Mouse (Mus musculus) stomach, embryonic 16.5 days (tissue): ENCODE measurements around the gene Tmem259. TPM values are rescaled to one million over a fixed set of nuclear protein-coding genes. Genes with fewer than 3 reads are reported as not detected.

Experiments
- ATAC-seq: fragments of 200-750 bp; cut with Nextera tagmentation; 2 replicates; pipeline ENCODE4 v1.8.0; 2017; ENCODE audit warnings: moderate number of reproducible peaks, moderate TSS enrichment; ENCODE audit not compliant: insufficient read depth, low FRiP score
- H3K27ac ChIP-seq: fragments of 300-500 bp; sonication (generic); 2 replicates; pipeline ENCODE4 v1.5.1; 2014; ENCODE audit warnings: low read length
- H3K27me3 ChIP-seq: fragments of 300-500 bp; sonication (generic); 2 replicates; pipeline ENCODE4 v1.6.1; 2014; ENCODE audit warnings: low read length, control low read depth, mixed read lengths; ENCODE audit not compliant: control insufficient read depth, insufficient read depth
- H3K36me3 ChIP-seq: fragments of 300-500 bp; sonication (generic); 2 replicates; pipeline ENCODE4 v1.6.1; 2014; ENCODE audit warnings: low read length; ENCODE audit not compliant: control insufficient read depth, insufficient read depth
- H3K4me1 ChIP-seq: fragments of 300-500 bp; sonication (generic); 2 replicates; pipeline ENCODE4 v1.6.1; 2014; ENCODE audit warnings: low read length, control low read depth, mixed read lengths; ENCODE audit not compliant: control insufficient read depth, insufficient read depth
- H3K4me2 ChIP-seq: fragments of 300-500 bp; sonication (generic); 2 replicates; pipeline ENCODE4 v1.6.1; 2014; ENCODE audit warnings: low read depth, low read length, mixed read lengths
- H3K4me3 ChIP-seq: fragments of 300-500 bp; sonication (generic); replicated peaks from 2 replicates; pipeline ENCODE4 v1.5.1; 2014; ENCODE audit warnings: mild to moderate bottlenecking, low read length
- H3K9ac ChIP-seq: fragments of 300-500 bp; sonication (generic); 2 replicates; pipeline ENCODE4 v1.6.1; 2014; ENCODE audit warnings: low read length
- H3K9me3 ChIP-seq: fragments of 300-500 bp; sonication (generic); replicated peaks from 2 replicates; pipeline ENCODE4 v1.6.1; 2016; ENCODE audit warnings: low read length, control low read depth; ENCODE audit not compliant: control insufficient read depth
- WGBS: fragments of 180-500 bp; shearing (Covaris S2); extraction: QIAGEN DNeasy Blood & Tissue Kit; methylation state at CpG from one replicate; pipeline ENCODE4 v1.1.7; 2014; 5-methylcytosine and 5-hydroxymethylcytosine counted together
- polyA plus RNA-seq: library from polyadenylated mRNA; unstranded; fragments of >200 nt; fragmentation: Nextera tagmentation; extraction: Ambion mirVana; gene quantifications from 2 replicates; pipeline ENCODE4 v1.2.1, GENCODE M21; 2015

The Tmem259 gene
- polyA plus RNA-seq, 1 experiment from 2014 or later, result 5.6 TPM

DNA sequence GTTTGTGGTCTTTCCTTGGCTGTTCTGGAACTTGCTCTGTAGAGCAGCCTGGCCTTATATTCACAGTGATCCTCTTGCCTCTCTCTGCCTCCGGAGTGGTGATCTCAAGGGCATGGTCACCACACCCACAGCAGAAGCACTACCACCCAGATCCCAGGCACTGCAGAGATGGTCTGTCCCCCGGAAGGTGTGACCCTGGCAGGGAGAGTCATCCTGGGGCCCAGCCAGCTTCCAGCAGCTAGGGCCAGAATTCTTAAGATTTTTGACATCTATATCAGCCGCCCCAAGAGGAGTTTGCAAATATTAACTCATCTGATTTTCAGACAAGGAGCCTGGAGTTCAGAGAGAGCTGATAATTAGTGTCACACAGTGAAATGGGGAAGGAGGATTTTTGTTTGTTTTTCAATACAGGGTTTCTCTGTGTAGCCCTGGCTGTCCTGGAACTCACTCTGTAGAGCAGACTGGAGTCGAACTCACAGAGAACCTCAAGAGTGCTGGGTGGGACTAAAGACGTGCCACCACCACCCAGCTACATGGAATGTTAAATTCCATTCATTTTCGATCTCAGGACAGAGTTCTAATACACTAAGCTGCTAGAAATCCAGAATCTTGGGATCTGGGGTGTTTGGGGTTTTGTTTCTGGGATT is 2.2 kb upstream of the Tmem259 start:
- H3K9me3 ChIP-seq, result peaks cover 2% of the 10 kb centered on the region; the same call in 1 of the 2 replicates
- H3K9ac ChIP-seq, result peak overlapping the region; percentile 92
- H3K4me3 ChIP-seq, result peak overlapping the region; percentile 72
- peak overlapping the region; percentile 90 for H3K4me2 ChIP-seq
- 13% methylated on average over 6 of the region's 6 CpGs for WGBS
- no peak for ATAC-seq
- peaks cover 7% of the 10 kb centered on the region; the same call in 1 of the 2 replicates for H3K36me3 ChIP-seq
- H3K4me1 ChIP-seq, result peaks cover 42% of the 10 kb centered on the region
- no peaks in the 10 kb centered on the region for H3K27me3 ChIP-seq
- H3K27ac ChIP-seq, result peak overlapping the region; percentile 98

GRCm38 (mm10) chr10:79985334-79986231 is 1.5 kb upstream of the Tmem259 start:
- ATAC-seq, result no peak
- 3% methylated on average over 35 of the region's 35 CpGs for WGBS
- peak overlapping the region; percentile 98 for H3K27ac ChIP-seq
- no peaks in the 10 kb centered on the region for H3K9me3 ChIP-seq
- H3K4me3 ChIP-seq, result peak overlapping the region; percentile 72
- no peaks in the 10 kb centered on the region for H3K36me3 ChIP-seq
- H3K4me1 ChIP-seq, result peaks cover 42% of the 10 kb centered on the region
- H3K27me3 ChIP-seq, result no peaks in the 10 kb centered on the region
- H3K4me2 ChIP-seq, result peak overlapping the region; percentile 90
- H3K9ac ChIP-seq, result peak overlapping the region; percentile 92

DNA sequence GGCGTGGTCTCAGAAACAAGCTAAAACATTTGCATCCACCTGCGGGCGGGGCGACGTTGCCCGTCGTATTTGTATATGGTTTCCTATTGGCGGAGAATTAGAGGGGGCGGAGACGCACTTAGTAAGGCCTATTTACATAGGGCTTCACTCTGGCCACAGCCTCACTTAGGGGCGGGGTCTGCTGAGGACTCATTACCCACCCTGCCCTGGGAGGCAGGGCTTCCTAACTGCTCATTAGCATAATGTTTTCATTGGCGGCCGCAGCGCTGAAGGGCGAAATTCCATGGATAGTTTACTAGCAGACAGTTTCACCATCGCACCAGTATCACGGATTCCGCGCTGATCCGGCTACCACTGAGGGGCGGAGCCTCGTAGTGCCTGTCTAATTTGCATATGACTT is 741 bp upstream of the Tmem259 start:
- ATAC-seq, result peak; percentile 93
- Histone ChIP-seq H3K36me3 (no peaks in the 10 kb centered on the region), H3K4me3 (peak overlapping the region; percentile 72), H3K27me3 (no peaks in the 10 kb centered on the region), H3K27ac (peak overlapping the region; percentile 98), H3K9ac (peak overlapping the region; percentile 92), H3K4me2 (peak overlapping the region; percentile 90), H3K9me3 (no peaks in the 10 kb centered on the region), H3K4me1 (peaks cover 42% of the 10 kb centered on the region)
- under 1% methylated on average over 22 of the region's 22 CpGs for WGBS

DNA sequence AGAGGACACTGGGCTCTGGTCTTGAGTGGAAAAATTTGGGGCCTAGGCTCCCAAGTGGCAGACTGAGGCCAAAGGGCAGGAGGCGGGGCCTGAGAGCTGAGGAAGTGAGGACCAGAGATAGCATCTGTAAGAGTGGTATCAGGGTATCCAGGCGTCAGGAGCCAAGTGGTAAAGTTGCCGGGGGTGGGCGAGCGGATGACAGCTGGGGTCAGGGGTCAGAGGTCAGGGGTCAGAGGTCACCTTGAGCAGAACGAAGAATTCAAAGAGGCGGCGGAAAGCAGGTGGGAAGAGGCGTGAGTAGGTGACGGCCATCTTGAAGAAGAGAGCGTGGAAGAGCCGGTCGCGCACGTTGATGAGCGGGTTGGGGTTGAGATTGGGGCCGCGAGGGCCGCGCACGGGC is 460 bp downstream of the Tmem259 start:
- Histone ChIP-seq H3K36me3 (peaks cover 2% of the 10 kb centered on the region; the same call in 1 of the 2 replicates), H3K9ac (peak overlapping the region; percentile 92), H3K27me3 (no peaks in the 10 kb centered on the region), H3K4me1 (peaks cover 34% of the 10 kb centered on the region), H3K9me3 (no peaks in the 10 kb centered on the region), H3K4me2 (peak overlapping the region; percentile 90), H3K4me3 (peak overlapping the region; percentile 72), H3K27ac (peak overlapping the region; percentile 98)
- ATAC-seq, result no peak
- WGBS, result under 1% methylated on average over 20 of the region's 21 CpGs

DNA sequence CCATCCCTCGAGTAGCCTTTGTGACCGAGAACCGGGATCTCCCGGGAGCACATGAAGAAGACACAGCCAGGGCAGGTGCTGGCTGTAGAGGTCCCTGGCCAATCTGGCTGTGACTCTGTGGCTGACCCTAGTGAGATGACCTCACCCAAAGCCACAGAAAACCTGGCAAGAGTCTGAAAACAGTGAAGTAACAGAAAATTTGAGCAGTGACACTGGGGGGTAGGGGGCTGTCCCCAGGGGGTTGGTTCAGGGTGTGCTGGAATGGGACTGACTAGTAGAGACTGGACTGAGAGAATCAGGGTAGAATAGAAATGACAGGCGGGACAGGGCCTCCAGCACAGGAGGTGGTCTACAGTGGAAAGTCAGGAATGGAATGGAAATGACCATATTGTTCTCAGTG is 925 bp downstream of the Tmem259 start:
- Histone ChIP-seq H3K27me3 (no peaks in the 10 kb centered on the region), H3K9me3 (no peaks in the 10 kb centered on the region), H3K4me2 (peak overlapping the region; percentile 90), H3K4me3 (peak overlapping the region; percentile 72), H3K27ac (peak overlapping the region; percentile 98), H3K9ac (peak overlapping the region; percentile 92), H3K4me1 (peaks cover 34% of the 10 kb centered on the region), H3K36me3 (peaks cover 7% of the 10 kb centered on the region)
- no peak for ATAC-seq
- WGBS, result 73% methylated on average over 5 of the region's 5 CpGs

GRCm38 (mm10) chr10:79979401-79980155 is 4.6 kb downstream of the Tmem259 start:
- Histone ChIP-seq H3K4me2 (no peak overlapping the region), H3K9me3 (0 out of 2 replicates have a peak, but pooled peaks cover 9% of the 10 kb centered on the region), H3K36me3 (peaks cover 38% of the 10 kb centered on the region), H3K27me3 (no peaks in the 10 kb centered on the region), H3K27ac (no peak overlapping the region), H3K4me3 (no peak overlapping the region), H3K4me1 (peaks cover 13% of the 10 kb centered on the region), H3K9ac (no peak overlapping the region)
- 92% methylated on average over 22 of the region's 22 CpGs for WGBS
- no peak for ATAC-seq

- Histone ChIP-seq H3K9me3 (0 out of 2 replicates have a peak, but pooled peaks cover 9% of the 10 kb centered on the region), H3K36me3 (peaks cover 38% of the 10 kb centered on the region), H3K4me1 (peaks cover 8% of the 10 kb centered on the region), H3K27ac (no peak overlapping the region), H3K4me2 (no peak overlapping the region), H3K9ac (no peak overlapping the region), H3K4me3 (no peak overlapping the region), H3K27me3 (no peaks in the 10 kb centered on the region)
- 95% methylated on average over 21 of the region's 21 CpGs for WGBS
- no peak for ATAC-seq
Measured at GRCm38 (mm10) chr10:79978061-79978460, 6.1 kb downstream of the Tmem259 start.

DNA sequence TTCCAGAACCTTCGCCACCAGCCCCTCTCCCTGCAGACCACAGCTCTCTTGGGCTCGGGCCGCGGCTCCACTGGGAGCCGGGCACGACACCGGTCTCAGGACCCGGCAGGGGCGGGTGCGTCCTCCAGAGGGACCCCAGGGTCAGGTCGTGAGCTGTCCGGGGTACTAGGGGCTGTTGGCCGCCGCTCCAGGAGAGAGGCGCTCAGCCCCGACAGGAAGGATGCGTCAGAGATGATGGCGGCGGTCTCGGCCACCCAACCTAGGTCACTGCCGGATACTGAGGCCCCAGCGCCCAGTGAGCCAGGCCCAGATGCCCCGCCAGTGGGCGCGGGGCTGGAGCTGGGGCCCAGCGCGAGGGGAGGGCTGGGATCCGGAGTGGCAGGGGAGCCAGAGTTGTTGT is 6.8 kb downstream of the Tmem259 start:
- Histone ChIP-seq H3K27ac (no peak overlapping the region), H3K9me3 (0 out of 2 replicates have a peak, but pooled peaks cover 9% of the 10 kb centered on the region), H3K4me1 (peaks cover under 1% of the 10 kb centered on the region), H3K4me2 (no peak overlapping the region), H3K4me3 (no peak overlapping the region), H3K27me3 (no peaks in the 10 kb centered on the region), H3K36me3 (peaks cover 38% of the 10 kb centered on the region), H3K9ac (no peak overlapping the region)
- 84% methylated on average over 27 of the region's 28 CpGs for WGBS
- no peak for ATAC-seq
